Mouse (Mus musculus) neutrophil, adult 59 days (primary cell): Measurements from ENCODE around the gene Gm29133. TPM values are rescaled to one million over a fixed set of nuclear protein-coding genes. Genes with fewer than 3 reads are reported as not detected.

Source experiments
- total RNA-seq, 2 experiments: library from RNA; stranded (reverse); gene quantifications; 1 replicate in 1 of 2; 2 replicates in 1 of 2; pipeline ENCODE4 v1.2.4; 2023

Gene Gm29133
- not detected for total RNA-seq

DNA sequence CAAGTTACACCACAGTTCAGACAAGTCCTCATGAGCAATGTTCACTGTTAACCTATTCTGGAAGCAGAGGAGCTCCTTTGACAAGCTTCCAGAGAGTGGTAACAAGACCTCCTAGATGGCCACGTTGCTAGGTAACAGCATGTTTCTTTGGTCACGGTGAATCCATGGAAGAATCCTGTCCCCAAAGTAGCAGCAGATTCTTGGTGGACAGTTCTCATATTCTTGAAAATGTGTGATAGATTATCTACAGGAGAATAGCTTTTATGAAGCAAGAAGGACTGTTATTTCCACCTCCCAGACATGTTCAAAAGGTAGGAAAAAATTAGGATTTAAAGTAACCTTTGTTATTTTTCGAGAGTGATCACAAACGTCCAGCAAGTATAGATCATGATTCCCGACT is at the start of gene Gm29133:
Gene Gm29133 (plus strand): TSS at position 301 of the 400 bp plus-strand sequence.

Other genes with a start within 250 kb of the Gm29133 start
- gene Pdcd10, start 191.3 kb upstream of the Gm29133 start, total RNA-seq, result 10 to 100 TPM; 62.2 to 65.2 TPM
- 1 to 10 TPM in 1 of 2 experiments, under 1 TPM in 1; 0.58 to 1.2 TPM for gene Serpini1, start 190.7 kb upstream of the Gm29133 start, total RNA-seq
- 100 to 1,000 TPM; 130 to 146 TPM for gene Golim4, start 208.8 kb downstream of the Gm29133 start, total RNA-seq